Mouse (Mus musculus): Measurements from ENCODE around the gene Elovl7. TPM values are rescaled to one million over a fixed set of nuclear protein-coding genes. Genes with fewer than 3 reads are reported as not detected.

Elovl7 gene
- polyA plus RNA-seq, 1 experiment from 2014 or later = 1.5 TPM

- peaks cover 11% of the 10 kb centered on the region; the same call in 1 of the 2 replicates for H3K4me1 ChIP-seq (ENCODE audit: control insufficient read depth, insufficient read depth, low read length)
- no peaks in the 10 kb centered on the region for H3K27me3 ChIP-seq (ENCODE audit: control insufficient read depth, insufficient read depth, low read length)
- DNase-seq (ENCODE audit: low spot score) (peak; percentile 31), ATAC-seq (ENCODE audit: insufficient number of reproducible peaks, low FRiP score, low TSS enrichment, low read depth) (no peak)
- no peaks in the 10 kb centered on the region for H3K36me3 ChIP-seq (ENCODE audit: control insufficient read depth, insufficient read depth, low read length)
- no peak overlapping the region for H3K4me2 ChIP-seq (ENCODE audit: low read depth, severe bottlenecking)
- H3K27ac ChIP-seq (replicated peaks; ENCODE audit: low read depth, low read length) = no peak overlapping the region
- H3K4me3 ChIP-seq (ENCODE audit: low read depth, low read length) = no peak overlapping the region
- no peak overlapping the region for H3K9ac ChIP-seq (ENCODE audit: low read length)
- H3K9me3 ChIP-seq (ENCODE audit: control insufficient read depth, low read length) = no peaks in the 10 kb centered on the region
- WGBS = 21% methylated on average over 5 of the region's 5 CpGs
Measured at GRCm38 (mm10) chr13:108300346-108300950, 86.2 kb downstream of the Elovl7 start.

DNA sequence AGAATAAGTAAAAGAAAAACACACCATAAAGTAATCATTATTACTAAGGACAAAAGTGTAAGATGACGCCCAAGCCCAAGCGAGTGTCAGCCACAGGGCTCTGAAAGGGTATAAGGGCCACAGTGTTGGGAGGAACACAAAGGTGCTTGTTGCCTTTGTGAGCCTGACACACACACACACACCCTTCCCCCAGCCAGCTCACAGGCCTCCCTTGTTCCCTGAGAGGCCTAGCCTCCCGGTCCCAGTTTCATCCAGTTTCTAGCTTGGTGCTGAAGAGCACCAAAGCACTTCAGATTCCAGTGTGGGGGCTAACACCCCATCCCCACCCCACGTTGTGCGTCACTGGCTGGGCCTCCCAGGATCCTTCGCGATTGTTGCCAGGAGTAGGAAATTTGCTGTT is 87.2 kb downstream of the Elovl7 start:
- ATAC-seq (ENCODE audit: insufficient number of reproducible peaks, low FRiP score, low TSS enrichment, low read depth) = 0 out of 2 replicates have a peak, but pooled peaks have one; percentile 38
- Histone ChIP-seq H3K27me3 (ENCODE audit: control insufficient read depth, insufficient read depth, low read length) (no peaks in the 10 kb centered on the region), H3K9me3 (ENCODE audit: control insufficient read depth, low read length) (no peaks in the 10 kb centered on the region), H3K4me2 (ENCODE audit: low read depth, severe bottlenecking) (no peak overlapping the region), H3K4me3 (ENCODE audit: low read depth, low read length) (no peak overlapping the region), H3K9ac (ENCODE audit: low read length) (no peak overlapping the region), H3K27ac (replicated peaks; ENCODE audit: low read depth, low read length) (no peak overlapping the region; the same call in 1 of the 2 replicates), H3K36me3 (ENCODE audit: control insufficient read depth, insufficient read depth, low read length) (no peaks in the 10 kb centered on the region), H3K4me1 (ENCODE audit: control insufficient read depth, insufficient read depth, low read length) (peaks cover 11% of the 10 kb centered on the region; the same call in 1 of the 2 replicates)
- DNase-seq (ENCODE audit: low spot score) = peak; percentile 40
- 45% methylated on average over 7 of the region's 7 CpGs for WGBS

GRCm38 (mm10) chr13:108302957-108303675 is 88.9 kb downstream of the Elovl7 start:
- no peaks in the 10 kb centered on the region for H3K9me3 ChIP-seq (ENCODE audit: control insufficient read depth, low read length)
- WGBS = 88% methylated on average over 7 of the region's 7 CpGs
- H3K4me1 ChIP-seq (ENCODE audit: control insufficient read depth, insufficient read depth, low read length) = peaks cover 2% of the 10 kb centered on the region; the same call in 1 of the 2 replicates
- ATAC-seq (ENCODE audit: insufficient number of reproducible peaks, low FRiP score, low TSS enrichment, low read depth) (no peak), DNase-seq (ENCODE audit: low spot score) (no peak)
- H3K4me2 ChIP-seq (ENCODE audit: low read depth, severe bottlenecking) = no peak overlapping the region
- H3K27me3 ChIP-seq (ENCODE audit: control insufficient read depth, insufficient read depth, low read length) = no peaks in the 10 kb centered on the region
- no peak overlapping the region for H3K9ac ChIP-seq (ENCODE audit: low read length)
- H3K27ac ChIP-seq (replicated peaks; ENCODE audit: low read depth, low read length) = no peak overlapping the region
- H3K4me3 ChIP-seq (ENCODE audit: low read depth, low read length) = no peak overlapping the region
- H3K36me3 ChIP-seq (ENCODE audit: control insufficient read depth, insufficient read depth, low read length) = no peaks in the 10 kb centered on the region

GRCm38 (mm10) chr13:108303841-108304240 is 89.6 kb downstream of the Elovl7 start:
- Histone ChIP-seq H3K9ac (ENCODE audit: low read length) (no peak overlapping the region), H3K4me3 (ENCODE audit: low read depth, low read length) (no peak overlapping the region), H3K36me3 (ENCODE audit: control insufficient read depth, insufficient read depth, low read length) (no peaks in the 10 kb centered on the region), H3K27me3 (ENCODE audit: control insufficient read depth, insufficient read depth, low read length) (no peaks in the 10 kb centered on the region), H3K27ac (replicated peaks; ENCODE audit: low read depth, low read length) (no peak overlapping the region), H3K4me1 (ENCODE audit: control insufficient read depth, insufficient read depth, low read length) (0 out of 2 replicates have a peak, but pooled peaks cover 2% of the 10 kb centered on the region), H3K9me3 (ENCODE audit: control insufficient read depth, low read length) (no peaks in the 10 kb centered on the region), H3K4me2 (ENCODE audit: low read depth, severe bottlenecking) (no peak overlapping the region)
- 59% methylated on average over 1 of the region's 1 CpGs for WGBS
- DNase-seq (ENCODE audit: low spot score) (no peak), ATAC-seq (ENCODE audit: insufficient number of reproducible peaks, low FRiP score, low TSS enrichment, low read depth) (no peak)

GRCm38 (mm10) chr13:108304680-108305079 is 90.5 kb downstream of the Elovl7 start:
- Histone ChIP-seq H3K4me1 (ENCODE audit: control insufficient read depth, insufficient read depth, low read length) (0 out of 2 replicates have a peak, but pooled peaks cover 2% of the 10 kb centered on the region), H3K9me3 (ENCODE audit: control insufficient read depth, low read length) (no peaks in the 10 kb centered on the region), H3K36me3 (ENCODE audit: control insufficient read depth, insufficient read depth, low read length) (no peaks in the 10 kb centered on the region), H3K27me3 (ENCODE audit: control insufficient read depth, insufficient read depth, low read length) (no peaks in the 10 kb centered on the region), H3K9ac (ENCODE audit: low read length) (no peak overlapping the region), H3K4me2 (ENCODE audit: low read depth, severe bottlenecking) (no peak overlapping the region), H3K4me3 (ENCODE audit: low read depth, low read length) (no peak overlapping the region), H3K27ac (replicated peaks; ENCODE audit: low read depth, low read length) (no peak overlapping the region)
- DNase-seq (ENCODE audit: low spot score) = no peak
- ATAC-seq (ENCODE audit: insufficient number of reproducible peaks, low FRiP score, low TSS enrichment, low read depth) = no peak
- WGBS = 34% methylated on average over 2 of the region's 2 CpGs

DNA sequence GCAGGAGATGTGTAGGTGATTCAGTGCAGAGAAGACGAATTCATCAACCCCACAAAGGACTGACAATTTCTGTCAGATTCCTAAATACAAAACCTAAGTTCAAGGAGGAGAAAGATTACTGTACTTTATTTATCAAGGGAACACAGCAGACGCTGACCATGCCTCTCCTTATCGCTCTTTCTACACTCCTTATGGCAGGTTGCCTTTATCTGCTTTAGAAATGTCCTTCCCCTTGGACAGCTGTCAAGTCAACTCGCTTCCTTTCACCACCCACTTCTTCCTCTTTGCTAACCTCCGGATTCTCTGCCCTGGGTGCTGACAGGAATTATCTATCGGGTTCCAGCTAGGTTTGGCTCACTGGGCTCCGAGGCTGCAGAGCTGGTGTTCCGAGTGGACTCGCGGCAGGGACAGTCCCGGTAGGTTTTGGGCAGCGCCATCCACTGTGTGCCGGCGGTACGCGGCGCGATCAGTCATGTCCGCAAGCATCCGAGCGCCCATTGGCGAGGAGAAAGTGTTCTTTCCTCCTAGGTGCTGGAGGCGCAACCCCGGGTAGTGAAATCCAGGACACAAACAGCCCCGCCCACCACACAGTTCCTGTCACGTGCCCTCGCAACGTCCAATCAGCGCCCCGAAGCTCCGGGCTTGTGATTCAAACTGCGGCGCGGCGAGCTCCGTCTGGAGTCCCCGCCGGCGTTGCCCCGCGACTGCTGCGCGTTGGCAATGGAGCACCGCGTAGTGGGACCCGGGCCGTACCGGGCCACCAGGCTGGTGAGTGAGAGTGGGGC is 101.7 kb downstream of the Elovl7 start, which contains the start of gene Depdc1b:
TSS of gene Depdc1b (plus strand) at position 631 of the 785 bp plus-strand sequence.
- no peaks in the 10 kb centered on the region for H3K4me1 ChIP-seq (ENCODE audit: control insufficient read depth, insufficient read depth, low read length)
- ATAC-seq (ENCODE audit: insufficient number of reproducible peaks, low FRiP score, low TSS enrichment, low read depth) = peak; percentile 99
- no peaks in the 10 kb centered on the region for H3K36me3 ChIP-seq (ENCODE audit: control insufficient read depth, insufficient read depth, low read length)
- H3K27me3 ChIP-seq (ENCODE audit: control insufficient read depth, insufficient read depth, low read length) = no peaks in the 10 kb centered on the region
- H3K9ac ChIP-seq (ENCODE audit: low read length) = peak within 1 kb of the TSS; percentile 80
- DNase-seq (ENCODE audit: low spot score) = peak; percentile 96
- peak within 1 kb of the TSS; percentile 14; the same call in 1 of the 2 replicates for H3K27ac ChIP-seq (replicated peaks; ENCODE audit: low read depth, low read length)
- under 1% methylated on average over 48 of the region's 48 CpGs for WGBS
- peak within 1 kb of the TSS; percentile 91 for H3K4me3 ChIP-seq (ENCODE audit: low read depth, low read length)
- no peaks in the 10 kb centered on the region for H3K9me3 ChIP-seq (ENCODE audit: control insufficient read depth, low read length)
- H3K4me2 ChIP-seq (ENCODE audit: low read depth, severe bottlenecking) = peak within 1 kb of the TSS; percentile 93

GRCm38 (mm10) chr13:108316487-108316903 is 102.3 kb downstream of the Elovl7 start:
- peak; percentile 80 for ATAC-seq (ENCODE audit: insufficient number of reproducible peaks, low FRiP score, low TSS enrichment, low read depth)
- Histone ChIP-seq H3K9ac (ENCODE audit: low read length) (peak overlapping the region; percentile 80), H3K4me3 (ENCODE audit: low read depth, low read length) (peak overlapping the region; percentile 91), H3K27ac (replicated peaks; ENCODE audit: low read depth, low read length) (0 out of 2 replicates have a peak overlapping the region, but pooled peaks have one; percentile 14), H3K4me2 (ENCODE audit: low read depth, severe bottlenecking) (peak overlapping the region; percentile 93), H3K36me3 (ENCODE audit: control insufficient read depth, insufficient read depth, low read length) (no peaks in the 10 kb centered on the region), H3K9me3 (ENCODE audit: control insufficient read depth, low read length) (no peaks in the 10 kb centered on the region), H3K4me1 (ENCODE audit: control insufficient read depth, insufficient read depth, low read length) (no peaks in the 10 kb centered on the region), H3K27me3 (ENCODE audit: control insufficient read depth, insufficient read depth, low read length) (no peaks in the 10 kb centered on the region)
- 0% methylated on average over 32 of the region's 32 CpGs for WGBS
- peak; percentile 71 for DNase-seq (ENCODE audit: low spot score)

GRCm38 (mm10) chr13:108317414-108317813 is 103.2 kb downstream of the Elovl7 start:
- ATAC-seq (ENCODE audit: insufficient number of reproducible peaks, low FRiP score, low TSS enrichment, low read depth) = no peak

More at GRCm38 (mm10) chr13:108317414-108317813, 103.2 kb downstream of the Elovl7 start:
- Histone ChIP-seq H3K4me1 (ENCODE audit: control insufficient read depth, insufficient read depth, low read length) (no peaks in the 10 kb centered on the region), H3K27ac (replicated peaks; ENCODE audit: low read depth, low read length) (no peak overlapping the region), H3K36me3 (ENCODE audit: control insufficient read depth, insufficient read depth, low read length) (no peaks in the 10 kb centered on the region), H3K4me2 (ENCODE audit: low read depth, severe bottlenecking) (peak overlapping the region; percentile 93; the same call in 1 of the 2 replicates), H3K9me3 (ENCODE audit: control insufficient read depth, low read length) (no peaks in the 10 kb centered on the region), H3K27me3 (ENCODE audit: control insufficient read depth, insufficient read depth, low read length) (no peaks in the 10 kb centered on the region), H3K4me3 (ENCODE audit: low read depth, low read length) (no peak overlapping the region), H3K9ac (ENCODE audit: low read length) (no peak overlapping the region)
- WGBS = 91% methylated on average over 2 of the region's 2 CpGs
- no peak for DNase-seq (ENCODE audit: low spot score)
